Mouse (Mus musculus) spleen, adult 12 weeks (tissue): ENCODE data around the gene Obp2b.

Source experiments
- DNase-seq: peaks from one replicate; pipeline ENCODE4 v3.0.0; 2022; ENCODE audit warnings: low spot score

The Obp2b gene

DNA sequence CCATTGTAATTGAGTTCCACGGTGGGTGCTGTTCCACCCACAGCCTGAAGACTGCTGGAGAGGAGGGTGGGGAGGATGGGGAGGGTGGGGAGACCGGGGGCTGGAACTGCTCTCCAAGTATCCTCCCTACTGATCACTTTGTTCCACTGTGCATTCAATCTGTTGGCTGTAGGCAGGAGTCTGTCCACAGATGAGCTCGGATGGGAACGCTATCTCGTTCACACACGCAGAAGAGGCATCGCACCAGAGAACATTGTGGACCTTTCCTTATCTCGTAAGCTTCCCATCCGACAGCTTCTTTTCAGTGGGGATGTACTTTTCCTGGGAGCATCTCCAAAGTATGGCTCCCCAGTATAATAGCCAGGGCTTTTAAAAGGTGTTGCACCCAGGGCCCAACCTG, 42.3 kb downstream of the Obp2b start:
- DNase-seq: no peak

- DNase-seq: no peak
Observed at GRCm38 (mm10) chr2:25780921-25781320, 44.1 kb downstream of the Obp2b start.

DNA sequence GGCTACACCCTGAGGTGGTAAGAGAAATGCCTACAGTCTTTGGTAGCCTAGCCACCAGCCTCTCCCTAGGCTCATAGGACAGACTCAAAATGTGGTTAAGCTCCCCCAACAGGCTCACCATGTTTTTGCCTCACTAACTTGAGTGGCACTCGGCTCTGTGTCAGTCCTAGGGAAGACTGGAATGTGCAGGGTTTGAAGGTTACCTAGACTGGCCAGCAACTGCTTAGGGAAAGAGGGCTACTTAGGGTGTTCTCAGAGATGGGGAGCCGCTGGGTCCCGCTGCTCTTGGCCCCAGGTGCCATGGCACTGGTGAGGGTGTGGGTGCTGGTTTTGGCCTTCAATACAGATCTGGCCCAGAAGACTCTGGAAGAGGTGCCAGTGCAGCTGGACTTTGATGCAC, 45.1 kb downstream of the Obp2b start, which contains the start of gene Gm13539:
Gm13539 (plus strand) TSS at position 301 of the 400 bp plus-strand sequence.
- no peak for DNase-seq

- no peak for DNase-seq
Observed at GRCm38 (mm10) chr2:25785573-25786322, 48.9 kb downstream of the Obp2b start.

DNA sequence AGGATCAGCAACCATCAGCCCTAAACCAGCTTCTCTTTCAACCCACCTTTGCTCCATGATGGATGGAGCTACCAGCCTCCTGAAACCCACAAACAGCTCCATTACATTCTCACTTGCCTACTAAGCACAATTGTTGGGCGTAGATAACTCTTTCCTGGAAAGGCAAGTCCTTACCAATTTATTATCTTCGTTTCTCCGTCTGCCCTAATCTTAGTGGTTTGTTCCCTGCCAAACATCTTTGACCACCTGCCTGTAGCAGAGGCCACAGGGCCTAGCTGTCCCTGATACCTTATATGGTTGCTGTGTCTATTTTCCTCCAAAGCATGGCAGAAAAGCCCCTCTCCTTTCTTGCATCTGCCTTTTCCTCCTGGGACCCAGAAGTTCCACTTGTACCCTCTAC, 52.3 kb downstream of the Obp2b start:
- DNase-seq: no peak
